Mouse (Mus musculus) kidney, adult 2 months (tissue): ENCODE results near the gene Apaf1. TPM values are rescaled to one million over a fixed set of nuclear protein-coding genes. Genes with fewer than 3 reads are reported as not detected.

Source experiments
- DNase-seq: peaks from one replicate; pipeline ENCODE4 v3.0.0; 2021
- H3K27ac ChIP-seq: fragments of 200-500 bp; 2 replicates; pipeline ENCODE4 v1.5.1; 2012; ENCODE audit warnings: low read depth, low read length, control low read depth, inconsistent platforms; ENCODE audit not compliant: insufficient read depth
- H3K27me3 ChIP-seq: fragments of 200-500 bp; replicated peaks from 2 replicates; pipeline ENCODE4 v1.6.1; 2012; ENCODE audit warnings: mild to moderate bottlenecking, moderate library complexity, low read length, inconsistent platforms; ENCODE audit not compliant: control insufficient read depth, insufficient read depth
- H3K36me3 ChIP-seq: fragments of 200-500 bp; 2 replicates; pipeline ENCODE4 v1.6.1; 2012; ENCODE audit warnings: mild to moderate bottlenecking, moderate library complexity, low read length, inconsistent platforms; ENCODE audit not compliant: control insufficient read depth, insufficient read depth
- H3K4me1 ChIP-seq: fragments of 200-500 bp; 2 replicates; pipeline ENCODE4 v1.6.1; 2011; ENCODE audit warnings: low read length; ENCODE audit not compliant: control insufficient read depth, insufficient read depth
- H3K4me3 ChIP-seq: fragments of 200-500 bp; 2 replicates; pipeline ENCODE4 v1.5.1; 2011; ENCODE audit warnings: mild to moderate bottlenecking, low read depth, low read length, control low read depth; ENCODE audit not compliant: insufficient read depth
- CTCF ChIP-seq: fragments of 200-500 bp; conservative IDR thresholded peaks from 2 replicates; pipeline ENCODE4 v1.5.1; 2011; ENCODE audit warnings: low read depth, mild to moderate bottlenecking, control low read depth, low read length, moderate library complexity, mixed read lengths; ENCODE audit not compliant: insufficient read depth, insufficient read length
- POLR2A ChIP-seq: fragments of 200-500 bp; IDR thresholded peaks from one replicate; pipeline ENCODE4 v1.6.1; 2011; ENCODE audit warnings: low read depth, low read length, control low read depth
- WGBS: fragments of 180-500 bp; shearing (Covaris S2); methylation state at CpG from one replicate; pipeline ENCODE4 v1.1.7; 2018; 5-methylcytosine and 5-hydroxymethylcytosine counted together
- polyA plus RNA-seq: library from polyadenylated mRNA; depleted of rRNA; stranded (reverse); fragments of >200 nt; gene quantifications from 2 replicates; pipeline ENCODE4 v1.2.3, GENCODE M21; 2012

Apaf1 gene
- polyA plus RNA-seq, 1 experiment, result 4.4 TPM

DNA sequence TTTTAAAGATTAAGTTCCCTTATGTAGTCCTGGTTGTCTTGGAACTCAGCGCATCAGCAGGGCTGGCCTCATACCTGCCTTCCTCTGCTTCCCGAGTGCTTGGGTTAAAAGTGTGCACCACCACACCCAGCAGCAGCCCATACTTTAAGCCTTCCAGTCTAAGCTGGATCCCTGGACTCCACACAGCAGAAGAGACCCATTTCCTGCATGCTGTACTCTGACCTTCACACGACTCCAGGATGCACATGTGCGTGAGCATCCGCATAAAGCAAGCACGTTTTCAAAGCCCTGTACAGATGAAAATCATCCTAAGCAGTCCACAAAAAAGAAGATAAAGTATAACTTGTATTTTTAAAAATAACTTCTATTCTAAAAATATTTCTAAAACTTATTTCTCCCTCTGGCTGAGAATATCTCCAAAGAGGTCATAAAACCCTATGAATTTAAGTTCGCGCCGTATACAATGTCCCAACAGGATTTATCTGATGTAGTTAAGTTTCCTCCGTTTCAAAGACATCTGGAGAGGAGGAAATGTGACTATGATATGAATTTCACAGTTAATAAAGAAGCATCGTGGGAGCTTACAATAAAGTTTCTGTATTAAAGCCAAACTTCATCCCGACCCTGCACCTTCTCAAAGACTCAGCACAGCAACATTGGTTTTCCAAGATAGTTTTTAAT, 76.6 kb downstream of the Apaf1 start:
- H3K27ac ChIP-seq, result no peak overlapping the region
- H3K4me3 ChIP-seq, result no peak overlapping the region
- peaks cover 2% of the 10 kb centered on the region; the same call in 1 of the 2 replicates for H3K36me3 ChIP-seq
- TF ChIP-seq CTCF (no peak), POLR2A (no peak)
- DNase-seq, result no peak
- H3K27me3 ChIP-seq, result no peaks in the 10 kb centered on the region
- whole genome bisulfite sequencing, result 79% methylated on average over 12 of the region's 12 CpGs
- no peaks in the 10 kb centered on the region for H3K4me1 ChIP-seq

DNA sequence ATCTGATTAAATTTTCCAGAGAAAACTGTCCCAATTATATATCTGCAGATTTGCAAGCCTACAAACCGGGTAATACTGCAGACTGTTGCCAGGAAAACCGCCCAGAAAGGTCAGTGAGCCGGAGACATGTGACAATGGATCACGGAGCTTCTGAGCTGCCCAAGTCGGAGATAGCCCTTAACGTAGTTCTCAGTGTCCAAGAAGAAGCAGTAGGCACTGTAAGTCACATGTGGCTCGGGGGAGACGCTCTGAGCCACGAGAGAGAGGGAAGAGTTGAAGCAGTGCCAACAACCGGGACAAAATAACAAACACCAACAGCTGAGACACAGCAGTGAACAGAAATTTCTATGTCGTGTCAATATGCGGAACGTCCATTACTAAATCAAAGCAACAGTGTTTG, 81.1 kb downstream of the Apaf1 start:
- Histone ChIP-seq H3K4me1 (no peaks in the 10 kb centered on the region), H3K27me3 (no peaks in the 10 kb centered on the region), H3K4me3 (no peak overlapping the region), H3K27ac (no peak overlapping the region), H3K36me3 (no peaks in the 10 kb centered on the region)
- 62% methylated on average over 13 of the region's 13 CpGs for WGBS
- peak; percentile 14 for DNase-seq
- TF ChIP-seq CTCF (no peak), POLR2A (no peak)

GRCm38 (mm10) chr10:90999899-91000298, 82.7 kb downstream of the Apaf1 start:
- no peak overlapping the region for H3K4me3 ChIP-seq
- WGBS, result 45% methylated on average over 5 of the region's 5 CpGs
- no peak overlapping the region for H3K27ac ChIP-seq
- no peaks in the 10 kb centered on the region for H3K27me3 ChIP-seq
- H3K4me1 ChIP-seq, result no peaks in the 10 kb centered on the region
- no peaks in the 10 kb centered on the region for H3K36me3 ChIP-seq
- no peak for TF ChIP-seq CTCF
- no peak for TF ChIP-seq POLR2A
- peak; percentile 52 for DNase-seq

- H3K4me1 ChIP-seq, result no peaks in the 10 kb centered on the region
- no peaks in the 10 kb centered on the region for H3K36me3 ChIP-seq
- H3K27me3 ChIP-seq, result no peaks in the 10 kb centered on the region
- TF ChIP-seq POLR2A, result no peak
- TF ChIP-seq CTCF, result no peak
- no peak overlapping the region for H3K27ac ChIP-seq
- no peak overlapping the region for H3K4me3 ChIP-seq
- DNase-seq, result no peak
- WGBS, result 88% methylated on average over 5 of the region's 5 CpGs
These were observed 88.7 kb downstream of the Apaf1 start for GRCm38 (mm10) chr10:90993869-90994268.

DNA sequence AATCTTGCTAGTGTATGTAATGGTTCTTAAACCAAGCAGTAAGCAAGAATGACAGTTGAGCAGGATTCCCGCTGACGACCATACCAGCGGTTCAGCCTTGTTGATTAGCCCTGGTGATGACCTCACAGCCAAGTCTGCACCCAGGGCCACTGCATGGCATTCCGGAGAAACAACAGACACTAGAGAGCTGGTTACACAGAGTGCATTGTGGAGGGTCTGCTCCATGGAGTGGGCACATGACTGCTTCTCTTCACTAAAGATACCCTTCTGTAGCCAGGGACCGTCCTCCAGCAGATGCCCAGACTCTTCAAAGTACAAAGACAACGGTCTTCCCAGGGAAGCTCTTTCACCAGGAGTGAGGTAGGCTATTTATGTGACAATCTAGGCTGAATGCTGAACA, 90.3 kb downstream of the Apaf1 start:
- H3K4me3 ChIP-seq, result no peak overlapping the region
- 97% methylated on average over 6 of the region's 6 CpGs for WGBS
- H3K4me1 ChIP-seq, result no peaks in the 10 kb centered on the region
- no peak for TF ChIP-seq POLR2A
- no peak for TF ChIP-seq CTCF
- no peaks in the 10 kb centered on the region for H3K36me3 ChIP-seq
- H3K27me3 ChIP-seq, result no peaks in the 10 kb centered on the region
- no peak for DNase-seq
- H3K27ac ChIP-seq, result no peak overlapping the region

DNA sequence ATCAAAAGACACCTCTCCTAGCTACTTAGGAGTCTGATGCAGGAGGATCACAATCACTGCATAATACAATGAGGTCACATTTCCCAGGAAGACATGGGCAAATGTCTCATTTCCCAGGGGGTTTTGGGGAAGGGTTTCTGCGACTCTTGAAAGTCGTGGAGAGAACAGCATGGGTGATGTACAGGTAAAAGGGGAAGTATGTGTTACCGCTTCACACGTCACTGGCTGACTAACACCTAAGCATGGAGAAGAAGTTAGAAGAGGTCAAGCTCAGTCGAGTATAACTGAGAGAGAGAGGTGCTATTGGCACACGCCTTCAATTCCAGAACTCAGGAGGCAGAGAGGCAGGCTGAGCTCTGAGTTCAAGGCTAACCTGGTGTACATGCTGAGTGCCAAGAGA, 92.2 kb downstream of the Apaf1 start:
- Histone ChIP-seq H3K4me3 (no peak overlapping the region), H3K4me1 (no peaks in the 10 kb centered on the region), H3K36me3 (no peaks in the 10 kb centered on the region), H3K27ac (no peak overlapping the region), H3K27me3 (no peaks in the 10 kb centered on the region)
- TF ChIP-seq CTCF, result no peak
- TF ChIP-seq POLR2A, result no peak
- no peak for DNase-seq
- WGBS, result 81% methylated on average over 6 of the region's 6 CpGs

- WGBS, result 57% methylated on average over 8 of the region's 8 CpGs
- Histone ChIP-seq H3K27ac (no peak overlapping the region), H3K36me3 (no peaks in the 10 kb centered on the region), H3K4me1 (no peaks in the 10 kb centered on the region), H3K27me3 (no peaks in the 10 kb centered on the region), H3K4me3 (no peak overlapping the region)
- no peak for DNase-seq
- TF ChIP-seq CTCF, result no peak
- TF ChIP-seq POLR2A, result no peak
These were observed 99.5 kb downstream of the Apaf1 start for GRCm38 (mm10) chr10:90983046-90983445.
